14 mouse cellular contexts compared by ENCODE assay signal in the genomic region with DNA sequence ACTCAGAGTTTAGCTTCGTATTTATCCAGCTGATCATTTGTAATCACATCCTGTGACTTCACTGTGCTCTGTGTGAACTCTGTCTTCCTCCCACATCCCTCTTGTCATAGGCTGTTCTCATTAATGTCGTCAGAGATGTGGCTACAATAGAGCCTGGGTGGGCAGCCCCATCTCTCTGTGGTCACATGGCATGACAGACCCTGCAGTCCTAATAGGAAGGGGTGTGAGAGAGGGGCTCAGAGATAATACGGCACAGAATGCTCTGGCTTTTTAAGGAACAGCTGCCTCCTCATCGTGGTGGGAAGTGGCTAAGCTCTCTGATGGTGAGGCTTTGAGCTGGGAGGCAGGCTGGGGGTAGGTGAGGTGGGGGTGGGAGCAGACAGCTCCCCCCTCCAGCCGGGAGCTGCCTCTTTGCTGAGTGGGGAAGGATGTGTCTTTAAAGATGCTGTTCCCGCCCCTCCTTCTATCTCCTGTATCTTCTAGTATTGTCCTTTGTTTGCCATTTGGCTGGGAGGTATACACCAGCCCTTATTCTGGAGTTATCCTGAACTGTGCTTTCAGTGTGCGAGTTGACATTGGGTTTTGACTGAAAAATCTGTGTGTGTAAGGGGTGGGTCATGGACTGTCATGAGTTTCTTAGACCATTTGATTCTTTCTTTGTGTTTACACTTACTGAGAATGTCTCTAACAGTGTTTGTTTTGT. TPM values are rescaled to one million over a fixed set of nuclear protein-coding genes. Genes with fewer than 3 reads are reported as not detected.
DNase-seq lines count a peak whose midpoint lies in the region; ATAC-seq and TF ChIP-seq lines count a peak whose summit lies in the region.
"Had no signal": no experiment of that assay in that cellular context is flagged by ENCODE, and none has a peak within 500 bp of the region (broad histone marks: within the 10 kb centered on the region; RNA-seq: fewer than 3 reads in every experiment).

No protein-coding gene starts in this region.

- no peak overlapping the region for H3K4me3 ChIP-seq in C2C12 (ENCODE audit: insufficient read depth, poor library complexity, severe bottlenecking)
- no peak overlapping the region for H3K4me3 ChIP-seq in hindbrain, embryonic 11.5 days (ENCODE audit: low read depth, low read length)
- H3K4me3 ChIP-seq in midbrain, embryonic 15.5 days: peak overlapping the region; percentile 10; the same call in 1 of the 2 replicates
- no peak overlapping the region for H3K4me3 ChIP-seq in heart, embryonic 11.5 days (ENCODE audit: low read depth, low read length)
- H3K4me3 ChIP-seq: embryonic facial prominence, embryonic 13.5 days had no signal

- H3K36me3 ChIP-seq in C2C12 (ENCODE audit: control insufficient read depth, insufficient read depth): no peaks in the 10 kb centered on the region
- no peaks in the 10 kb centered on the region for H3K36me3 ChIP-seq in hindbrain, embryonic 11.5 days (ENCODE audit: control insufficient read depth, insufficient read depth, low read length)
- no peaks in the 10 kb centered on the region for H3K36me3 ChIP-seq in midbrain, embryonic 15.5 days (replicated peaks)
- H3K36me3 ChIP-seq in heart, embryonic 11.5 days (ENCODE audit: control insufficient read depth, insufficient read depth, low read length): no peaks in the 10 kb centered on the region
- H3K36me3 ChIP-seq: embryonic facial prominence, embryonic 13.5 days had no signal

- H3K4me1 ChIP-seq in hindbrain, embryonic 11.5 days (replicated peaks; ENCODE audit: control insufficient read depth, insufficient read depth, low read length): peaks cover 17% of the 10 kb centered on the region
- peaks cover 84% of the 10 kb centered on the region for H3K4me1 ChIP-seq in midbrain, embryonic 15.5 days
- H3K4me1 ChIP-seq in heart, embryonic 11.5 days (ENCODE audit: control insufficient read depth, insufficient read depth, low read length): no peaks in the 10 kb centered on the region

- H3K9ac ChIP-seq in hindbrain, embryonic 11.5 days (ENCODE audit: low read depth, low read length): peak overlapping the region; percentile 49; the same call in 1 of the 2 replicates
- H3K9ac ChIP-seq in midbrain, embryonic 15.5 days: 0 out of 2 replicates have a peak overlapping the region, but pooled peaks have one; percentile 17
- H3K9ac ChIP-seq in heart, embryonic 11.5 days (ENCODE audit: low read depth, low read length): no peak overlapping the region
- H3K9ac ChIP-seq: embryonic facial prominence, embryonic 13.5 days; lung, embryonic 14.5 days had no signal

- H3K4me2 ChIP-seq in hindbrain, embryonic 11.5 days (replicated peaks; ENCODE audit: low read depth, low read length): peak overlapping the region; percentile 20
- H3K4me2 ChIP-seq in midbrain, embryonic 15.5 days: peak overlapping the region; percentile 40
- no peak overlapping the region for H3K4me2 ChIP-seq in heart, embryonic 11.5 days
- H3K4me2 ChIP-seq: embryonic facial prominence, embryonic 13.5 days; lung, embryonic 14.5 days had no signal

- H3K27ac ChIP-seq in hindbrain, embryonic 11.5 days (ENCODE audit: low read depth, low read length): peak overlapping the region; percentile 96
- H3K27ac ChIP-seq in midbrain, embryonic 15.5 days: peak overlapping the region; percentile 93
- no peak overlapping the region for H3K27ac ChIP-seq in heart, embryonic 11.5 days (ENCODE audit: low read depth, low read length)
- H3K27ac ChIP-seq: embryonic facial prominence, embryonic 13.5 days; stomach, postnatal 0 days had no signal

- peak; percentile 92 for ATAC-seq in hindbrain, embryonic 11.5 days (ENCODE audit: low FRiP score)
- ATAC-seq in midbrain, embryonic 15.5 days (replicated peaks): peak; percentile 88
- ATAC-seq in megakaryocyte-erythroid progenitor cell, adult 5-6 weeks (replicated peaks; ENCODE audit: low FRiP score, low TSS enrichment, poor library complexity, severe bottlenecking): no peak
- ATAC-seq in heart, embryonic 11.5 days (replicated peaks; ENCODE audit: insufficient number of reproducible peaks, low FRiP score, low TSS enrichment): no peak

- no peaks in the 10 kb centered on the region for H3K79me2 ChIP-seq in C2C12 (ENCODE audit: control insufficient read depth, insufficient read depth)

- H3K27me3 ChIP-seq in C2C12 (ENCODE audit: control insufficient read depth, insufficient read depth, insufficient read length): no peaks in the 10 kb centered on the region
- H3K27me3 ChIP-seq in hindbrain, embryonic 11.5 days (ENCODE audit: control insufficient read depth, insufficient read depth, low read length): no peaks in the 10 kb centered on the region
- H3K27me3 ChIP-seq in midbrain, embryonic 15.5 days (replicated peaks): no peaks in the 10 kb centered on the region
- H3K27me3 ChIP-seq in heart, embryonic 11.5 days (ENCODE audit: control insufficient read depth, insufficient read depth, low read length): no peaks in the 10 kb centered on the region
- H3K27me3 ChIP-seq: embryonic facial prominence, embryonic 13.5 days had no signal

- peak overlapping the region; percentile 18 for H3ac ChIP-seq in C2C12 (ENCODE audit: control insufficient read depth, insufficient read length, low read depth)

- DNase-seq in embryo, embryonic 11 days: peak; percentile 56
- DNase-seq in hindbrain, embryonic 11.5 days (ENCODE audit: low spot score): peak; percentile 68
- DNase-seq in left cerebral cortex, adult 11 months (ENCODE audit: low spot score): no peak
- DNase-seq: heart, postnatal 36 days; left cerebral cortex, postnatal 4 days; lung, embryonic 14.5 days had no signal

- TF ChIP-seq CTCF in C2C12 (IDR thresholded peaks at IDR 0.05; ENCODE audit: control insufficient read depth, insufficient read depth, insufficient read length): no peak

- no peaks in the 10 kb centered on the region for H3K9me3 ChIP-seq in hindbrain, embryonic 11.5 days (ENCODE audit: control insufficient read depth, low read length)
- no peaks in the 10 kb centered on the region for H3K9me3 ChIP-seq in midbrain, embryonic 15.5 days
- no peaks in the 10 kb centered on the region for H3K9me3 ChIP-seq in heart, embryonic 11.5 days (replicated peaks; ENCODE audit: control insufficient read depth, low read length)
- H3K9me3 ChIP-seq: embryonic facial prominence, embryonic 13.5 days had no signal

- H3K79me3 ChIP-seq in C2C12 (ENCODE audit: low read depth): peaks cover 1% of the 10 kb centered on the region

- WGBS in hindbrain, embryonic 11.5 days: 25% methylated on average over 7 of the region's 7 CpGs
- 9% methylated on average over 7 of the region's 7 CpGs for WGBS in midbrain, embryonic 15.5 days
- WGBS in heart, embryonic 11.5 days (ENCODE audit: insufficient replicate concordance): 28% methylated on average over 7 of the region's 7 CpGs

TF ChIP-seq in C2C12, 6 proteins besides CTCF, POLR2A, EP300 and RAD21:
- TF ChIP-seq MAX (IDR thresholded peaks at IDR 0.05) (no peak), CEBPB (IDR thresholded peaks at IDR 0.05; ENCODE audit: low read depth) (no peak), MYOG (IDR thresholded peaks at IDR 0.05; ENCODE audit: control insufficient read depth, extremely low read depth, insufficient read length) (no peak), FOSL1 (IDR thresholded peaks at IDR 0.05; ENCODE audit: insufficient read depth, low read length, poor library complexity, severe bottlenecking) (no peak), MYOD1 (IDR thresholded peaks at IDR 0.05; ENCODE audit: control insufficient read depth, insufficient read length, low read depth) (peak; percentile 26)

RNA-seq across cellular contexts. Expression of a gene that starts 30.8 kb away (rescaled TPM):
- polyA plus RNA-seq in C2C12 (2012; fragmentation: generic; extraction: Trizol): 6.7 TPM
- 67.2 and 68.4 TPM in 2 replicates for polyA plus RNA-seq in hindbrain, embryonic 11.5 days (2014; fragmentation: Nextera tagmentation; extraction: Ambion mirVana)
- 206 and 209 TPM in 2 replicates for polyA plus RNA-seq in midbrain, embryonic 15.5 days (2015; fragmentation: Nextera tagmentation; extraction: Ambion mirVana)
- total RNA-seq in megakaryocyte-erythroid progenitor cell, adult 5-6 weeks (2014; fragmentation: Nextera tagmentation): 109 and 115 TPM in 2 replicates
- total RNA-seq in megakaryocyte-erythroid progenitor cell, adult 5-6 weeks (2017): 66.5 and 114 TPM in 2 replicates
- 11.9 and 16.4 TPM in 2 replicates for polyA plus RNA-seq in heart, embryonic 11.5 days (2014; fragmentation: Nextera tagmentation; extraction: Ambion mirVana)

RNA-seq across cellular contexts. Expression of a gene that starts 43.3 kb away (rescaled TPM):
- polyA plus RNA-seq in C2C12 (2012; fragmentation: generic; extraction: Trizol): 0.05 TPM
- polyA plus RNA-seq in hindbrain, embryonic 11.5 days (2014; fragmentation: Nextera tagmentation; extraction: Ambion mirVana): not detected in 2 replicates
- not detected in 2 replicates for polyA plus RNA-seq in midbrain, embryonic 15.5 days (2015; fragmentation: Nextera tagmentation; extraction: Ambion mirVana)
- not detected in 2 replicates for total RNA-seq in megakaryocyte-erythroid progenitor cell, adult 5-6 weeks (2014; fragmentation: Nextera tagmentation)
- not detected in 2 replicates for total RNA-seq in megakaryocyte-erythroid progenitor cell, adult 5-6 weeks (2017)
- not detected in 2 replicates for polyA plus RNA-seq in heart, embryonic 11.5 days (2014; fragmentation: Nextera tagmentation; extraction: Ambion mirVana)
- total RNA-seq: heart, postnatal 36 days; left cerebral cortex, postnatal 4 days had no signal
- polyA plus RNA-seq: embryonic facial prominence, embryonic 13.5 days; gonadal fat pad, adult 2 months; large intestine, adult 2 months; lung, embryonic 14.5 days; stomach, postnatal 0 days had no signal

Comparison
In these comparisons a context has a peak if more than half of its experiments do, and no peak if none do; other contexts are left out.
1. ATAC-seq: peak in hindbrain, embryonic 11.5 days (single experiment) and midbrain, embryonic 15.5 days (single experiment); none in megakaryocyte-erythroid progenitor cell, adult 5-6 weeks (single experiment) and heart, embryonic 11.5 days (single experiment).